Mouse (Mus musculus) layer of hippocampus, adult 18-20 months (tissue): Measurements from ENCODE around the gene Pdia5. TPM values are rescaled to one million over a fixed set of nuclear protein-coding genes. Genes with fewer than 3 reads are reported as not detected.

Source experiments
- DNase-seq, 2 experiments: peaks; one replicate each; pipeline ENCODE4 v3.0.0; 2022; ENCODE audit warnings: low spot score in 2 of 2
- total RNA-seq, 2 experiments: library from RNA; stranded (reverse); gene quantifications; 2 replicates each; pipeline ENCODE4 v1.2.3; 2021

Pdia5 gene
- total RNA-seq, 2 experiments from 2014 or later: 2.5 to 3.5 TPM

DNA sequence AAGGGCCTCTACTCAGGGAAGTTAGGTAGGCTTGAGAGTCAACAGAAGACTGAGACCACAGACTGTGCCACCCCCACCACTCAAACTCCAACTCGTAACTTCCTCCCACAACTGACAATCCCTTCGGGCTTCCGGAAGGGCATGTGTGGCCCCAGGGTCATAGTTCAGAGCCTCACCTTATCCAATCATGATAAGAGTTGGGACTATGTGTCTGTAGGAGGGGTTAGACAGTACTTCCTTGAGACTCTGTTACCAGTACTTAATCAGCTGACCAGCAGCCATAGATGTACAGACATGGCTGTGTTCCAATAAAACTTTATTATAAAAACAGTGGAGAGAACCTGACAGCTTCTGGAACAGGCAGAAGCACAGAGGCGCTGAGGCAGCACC lies 48.7 kb downstream of the Pdia5 start:
- DNase-seq: no peak

- peak; percentile 84 to 95 for DNase-seq
Measured at GRCm38 (mm10) chr16:35441346-35442025, 49.2 kb downstream of the Pdia5 start.

GRCm38 (mm10) chr16:35439046-35439445 lies 51.6 kb downstream of the Pdia5 start:
- DNase-seq: no peak

- peak in 1 of 2 experiments; percentile 45 for DNase-seq
Measured at GRCm38 (mm10) chr16:35431608-35432007, 59.1 kb downstream of the Pdia5 start.

- DNase-seq: no peak
Measured at GRCm38 (mm10) chr16:35424926-35425325, 65.7 kb downstream of the Pdia5 start.

DNA sequence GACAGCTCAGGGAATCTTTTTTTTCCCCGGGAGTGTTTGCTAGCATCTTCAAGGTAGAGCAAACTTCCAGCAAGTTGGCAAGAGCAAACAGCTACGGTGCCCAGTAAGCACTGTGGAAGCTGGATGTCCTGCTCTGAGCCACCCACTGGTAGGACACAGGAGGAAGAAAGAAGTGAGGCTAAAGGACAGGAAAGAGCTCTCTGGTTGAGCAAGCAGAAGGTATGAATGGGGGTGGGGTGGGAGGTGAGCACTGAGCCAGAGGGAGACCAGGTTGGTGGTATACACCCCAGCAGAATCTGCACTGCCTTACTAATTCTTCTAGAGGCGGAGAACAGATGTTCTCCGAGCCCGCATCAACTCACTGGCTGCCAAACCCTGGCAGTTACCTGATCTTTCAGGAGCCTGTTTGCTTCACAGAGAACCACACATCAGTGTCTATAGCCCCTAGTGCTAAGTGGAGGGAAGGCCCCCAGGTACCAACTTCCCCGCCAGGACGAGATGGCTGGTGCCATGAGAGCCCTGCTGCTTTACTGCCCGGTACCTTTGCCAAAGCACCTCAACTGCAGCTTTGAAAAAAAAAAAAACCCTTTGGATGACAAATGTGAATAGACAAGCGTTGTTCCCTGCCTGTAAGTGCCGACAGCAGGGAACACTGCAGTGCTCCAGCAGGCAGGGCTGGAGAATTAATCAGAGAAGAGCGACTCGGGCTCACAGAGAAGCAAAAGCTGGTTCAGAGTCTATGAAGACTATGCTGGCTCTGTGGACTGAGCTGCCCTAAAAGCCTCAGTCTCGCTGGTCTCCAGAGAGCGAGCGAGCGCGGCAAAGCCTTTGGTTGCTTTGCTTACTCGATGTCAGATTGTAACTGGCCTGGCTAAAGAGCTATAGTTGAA lies 67.2 kb downstream of the Pdia5 start:
- DNase-seq: no peak

DNA sequence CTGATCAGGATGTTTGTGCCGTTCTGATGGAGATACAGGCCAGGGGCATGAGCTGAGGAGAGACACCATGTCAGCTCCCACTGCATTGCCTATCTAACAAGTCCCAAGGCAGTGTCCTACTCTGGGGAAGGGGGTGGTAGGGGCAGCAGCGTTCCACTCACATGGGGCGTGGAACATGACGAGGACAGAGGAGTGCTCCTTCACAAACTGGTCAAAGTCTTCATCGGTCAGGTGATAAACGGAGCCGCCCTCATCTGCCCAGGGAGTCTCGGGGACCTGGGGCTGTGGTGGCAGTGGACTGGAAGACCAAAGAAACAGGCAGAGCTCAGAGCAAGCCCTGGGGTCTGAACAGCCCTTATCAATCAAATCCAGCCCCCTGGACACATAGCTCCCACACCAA lies 68.0 kb downstream of the Pdia5 start:
- DNase-seq: no peak

DNA sequence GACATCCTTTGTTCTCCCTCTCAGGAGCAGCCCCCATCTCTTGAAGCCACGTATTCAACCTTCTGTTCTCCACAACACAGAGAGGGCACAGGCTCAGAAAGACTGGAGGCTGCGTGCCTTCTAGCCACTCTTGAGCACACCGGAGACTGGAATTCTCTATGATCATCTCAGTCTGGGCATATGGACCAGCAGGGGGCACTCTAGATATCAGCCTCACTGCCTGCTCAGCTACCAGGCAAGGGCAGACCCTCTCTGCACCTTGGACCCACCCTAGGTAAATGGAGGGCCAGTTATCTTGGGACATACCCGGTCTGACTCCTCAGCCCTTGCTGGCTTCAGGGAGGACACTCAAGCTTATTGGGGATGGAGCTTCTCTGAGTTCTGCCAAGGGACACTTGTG lies 68.5 kb downstream of the Pdia5 start:
- peak in 1 of 2 experiments; percentile 51 for DNase-seq

DNA sequence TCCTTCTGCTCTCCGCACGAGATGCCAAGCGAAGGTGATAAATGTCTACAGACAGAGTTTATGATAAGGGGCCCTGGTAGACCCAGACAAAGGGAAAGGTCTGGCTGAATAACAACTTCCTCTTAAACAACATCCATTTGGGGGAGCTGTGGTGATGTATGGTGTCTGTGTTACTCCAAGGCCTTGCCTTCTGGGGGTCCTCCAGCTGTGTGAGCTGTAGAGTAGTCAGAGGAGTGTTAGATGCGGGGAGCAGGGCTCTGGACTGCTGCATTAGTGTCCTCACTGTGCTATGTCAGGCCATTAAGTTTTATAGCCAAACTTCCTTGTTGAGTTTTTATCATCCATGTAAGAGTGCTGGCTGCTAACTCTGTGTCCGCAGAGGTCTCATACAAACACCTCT lies 76.1 kb downstream of the Pdia5 start:
- DNase-seq: no peak

- no peak for DNase-seq
Measured at GRCm38 (mm10) chr16:35406706-35407105, 84.0 kb downstream of the Pdia5 start.

DNA sequence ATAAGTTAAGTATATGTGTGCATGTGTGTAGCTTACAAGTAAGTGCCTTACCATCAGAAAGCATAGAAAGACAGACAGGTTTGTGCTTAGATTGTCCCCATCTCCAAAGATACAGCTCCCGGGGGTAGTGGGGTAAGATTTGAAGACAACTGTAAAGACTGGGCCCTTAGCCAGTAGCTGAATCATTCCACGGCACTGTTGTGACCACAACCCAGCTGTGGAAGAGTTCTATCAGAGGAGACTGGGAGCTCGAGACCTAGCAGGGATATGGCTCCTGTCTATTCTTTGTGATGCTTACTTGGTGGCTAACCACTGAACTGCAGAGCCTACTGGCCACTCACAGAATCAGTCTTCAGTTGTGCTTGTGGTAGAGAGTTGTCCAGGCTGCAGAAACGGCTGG lies 84.5 kb downstream of the Pdia5 start:
- DNase-seq: no peak

DNA sequence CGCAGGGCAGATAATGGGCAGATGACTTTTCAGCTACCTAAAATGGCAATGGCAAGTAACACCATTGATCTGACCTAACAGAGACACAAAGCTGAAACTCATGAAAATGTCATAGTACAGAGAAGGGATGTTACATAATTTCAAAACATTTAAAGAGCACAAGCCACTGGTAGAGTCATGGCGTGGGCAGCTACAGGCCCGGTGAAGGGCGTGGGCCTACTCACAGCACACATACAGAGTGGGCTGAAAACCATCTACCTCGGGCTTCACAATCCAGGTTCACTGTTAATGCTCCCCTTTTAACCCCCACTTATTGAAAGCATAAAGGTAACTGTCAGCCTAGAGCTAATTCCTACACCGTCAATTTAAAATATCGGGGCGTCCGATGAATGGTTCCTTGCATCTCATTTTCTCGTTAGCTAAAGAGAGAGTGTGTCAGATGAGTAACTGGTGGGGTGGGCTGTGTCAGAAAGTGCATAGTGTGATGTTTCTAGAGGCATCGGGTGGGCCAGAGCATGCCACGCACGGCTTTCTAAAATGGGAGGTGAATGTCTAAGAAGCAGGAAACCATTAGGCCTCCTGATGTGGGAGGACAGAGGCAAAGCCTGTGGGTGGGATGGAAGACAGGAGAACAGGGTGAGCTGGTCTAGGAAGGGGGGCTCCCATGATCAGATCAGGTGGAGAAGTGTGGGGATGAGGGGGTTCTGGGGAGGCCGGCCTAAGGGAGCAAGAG lies 85.2 kb downstream of the Pdia5 start:
- DNase-seq: peak in 1 of 2 experiments; percentile 38

GRCm38 (mm10) chr16:35404864-35405263 lies 85.8 kb downstream of the Pdia5 start:
- DNase-seq: no peak

- no peak for DNase-seq
Measured at GRCm38 (mm10) chr16:35403891-35404290, 86.8 kb downstream of the Pdia5 start.

GRCm38 (mm10) chr16:35403356-35403755 lies 87.3 kb downstream of the Pdia5 start:
- peak; percentile 50 to 65 for DNase-seq

DNA sequence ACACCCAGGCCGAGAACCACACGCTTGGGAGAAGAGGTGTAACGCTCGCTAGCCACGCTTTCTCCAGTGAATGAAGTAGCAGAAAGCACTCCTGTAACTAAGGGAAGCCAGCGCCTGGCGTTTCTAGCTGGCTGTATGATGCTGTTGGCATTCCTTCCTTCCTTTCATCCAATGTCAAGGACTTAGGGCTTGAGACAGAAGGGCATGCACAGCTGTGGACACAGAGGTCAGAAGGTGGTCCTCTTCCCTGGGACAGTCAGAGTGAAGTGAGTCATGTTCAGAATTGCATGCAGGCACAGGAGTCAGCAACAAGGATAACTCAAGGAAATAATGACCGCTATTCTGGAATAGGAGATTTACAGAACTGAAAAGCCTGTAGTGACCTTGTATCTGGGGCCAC lies 97.9 kb downstream of the Pdia5 start:
- DNase-seq: no peak

GRCm38 (mm10) chr16:35385654-35386053 lies 105.0 kb downstream of the Pdia5 start:
- DNase-seq: no peak

- no peak for DNase-seq
Measured at GRCm38 (mm10) chr16:35380048-35380447, 110.6 kb downstream of the Pdia5 start.

GRCm38 (mm10) chr16:35379344-35379743 lies 111.3 kb downstream of the Pdia5 start:
- no peak for DNase-seq

DNA sequence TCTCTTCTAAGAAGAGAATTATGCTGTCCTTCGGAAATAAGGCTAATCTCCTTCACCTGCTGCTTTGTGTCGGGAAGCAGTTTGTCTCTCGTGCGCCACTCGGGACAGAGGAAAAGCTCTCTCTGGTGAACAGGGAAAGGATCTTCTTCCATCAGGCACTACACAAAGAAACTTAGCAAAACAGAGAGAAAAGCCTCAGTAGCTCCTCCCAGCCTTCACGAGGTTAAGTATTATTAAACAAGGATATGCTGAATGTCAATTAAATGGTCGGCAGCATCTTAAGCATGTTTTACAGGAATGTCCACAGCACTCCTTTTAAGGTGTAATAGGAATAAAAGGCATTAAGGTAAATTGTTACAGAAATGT lies 126.6 kb downstream of the Pdia5 start:
- DNase-seq: no peak

GRCm38 (mm10) chr16:35363150-35364062 lies 127.3 kb downstream of the Pdia5 start, which contains the start of gene Sec22a:
Sec22a (minus strand) TSS chr16:35363918.
- peak; percentile 92 to 95 for DNase-seq
